ENCODE assay signal across 19 mouse cellular contexts in the genomic region with DNA sequence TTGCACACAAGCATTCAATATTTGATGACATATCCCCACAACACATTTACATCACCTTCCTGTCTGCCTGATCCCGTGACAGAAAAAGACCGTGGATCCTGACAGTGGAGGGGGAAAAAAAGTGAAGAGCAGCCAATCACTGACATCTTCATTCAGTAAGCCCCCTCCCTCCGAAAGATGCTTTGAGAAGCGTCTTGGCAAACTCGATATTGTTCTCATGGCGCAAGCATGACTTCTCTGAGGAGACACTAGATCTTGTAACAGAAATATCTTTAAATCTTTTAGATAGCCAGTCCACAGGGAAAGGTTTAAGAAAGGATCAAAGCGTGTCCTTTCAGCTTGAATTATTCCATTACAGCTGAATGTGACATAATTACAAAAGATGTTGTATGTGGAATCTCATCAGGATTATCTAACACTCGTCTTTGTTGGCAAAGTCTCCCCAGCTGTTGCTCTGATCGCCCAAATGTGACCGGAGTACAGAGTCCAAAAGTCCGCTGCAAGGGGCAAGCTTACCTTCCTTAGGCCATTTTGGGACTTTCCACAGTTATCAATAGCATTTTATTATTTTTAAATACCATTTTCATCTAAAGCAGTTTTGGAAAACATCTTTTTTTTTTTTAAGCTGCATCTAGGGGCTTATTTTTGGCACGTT.
DNase-seq lines count a peak whose midpoint lies in the region; ATAC-seq and TF ChIP-seq lines count a peak whose summit lies in the region.
"Had no signal": no experiment of that assay in that cellular context is flagged by ENCODE, and none has a peak within 500 bp of the region (broad histone marks: within the 10 kb centered on the region; RNA-seq: fewer than 3 reads in every experiment).

No protein-coding gene starts in this region.

- no peaks in the 10 kb centered on the region for H3K4me1 ChIP-seq in forebrain, embryonic 13.5 days
- no peaks in the 10 kb centered on the region for H3K4me1 ChIP-seq in forebrain, embryonic 10.5 days
- no peaks in the 10 kb centered on the region for H3K4me1 ChIP-seq in kidney, adult 2 months (ENCODE audit: control insufficient read depth, insufficient read depth, low read length)
- H3K4me1 ChIP-seq in midbrain, embryonic 14.5 days (ENCODE audit: control insufficient read depth, insufficient read depth, low read length): peaks cover 4% of the 10 kb centered on the region; the same call in 1 of the 2 replicates
- no peaks in the 10 kb centered on the region for H3K4me1 ChIP-seq in intestine, embryonic 16.5 days (ENCODE audit: control insufficient read depth, insufficient read depth, low read length)
- H3K4me1 ChIP-seq: embryonic facial prominence, embryonic 13.5 days; heart, embryonic 13.5 days; intestine, embryonic 15.5 days; limb, embryonic 10.5 days; liver, embryonic 13.5 days had no signal

- no peaks in the 10 kb centered on the region for H3K9me3 ChIP-seq in forebrain, embryonic 13.5 days (replicated peaks)
- H3K9me3 ChIP-seq in forebrain, embryonic 10.5 days: peaks cover 4% of the 10 kb centered on the region; the same call in 1 of the 2 replicates
- H3K9me3 ChIP-seq in midbrain, embryonic 14.5 days (ENCODE audit: control insufficient read depth, low read length): peaks cover 4% of the 10 kb centered on the region; the same call in 1 of the 2 replicates
- H3K9me3 ChIP-seq in intestine, embryonic 16.5 days (ENCODE audit: control insufficient read depth, low read length): no peaks in the 10 kb centered on the region
- H3K9me3 ChIP-seq: embryonic facial prominence, embryonic 13.5 days; intestine, embryonic 15.5 days; limb, embryonic 10.5 days; liver, embryonic 13.5 days had no signal

- H3K4me2 ChIP-seq in forebrain, embryonic 13.5 days: no peak overlapping the region
- peak overlapping the region; percentile 45 for H3K4me2 ChIP-seq in midbrain, embryonic 14.5 days (ENCODE audit: low read length)
- H3K4me2 ChIP-seq in intestine, embryonic 16.5 days (ENCODE audit: low read depth, low read length): no peak overlapping the region
- H3K4me2 ChIP-seq: embryonic facial prominence, embryonic 13.5 days; heart, embryonic 13.5 days; intestine, embryonic 15.5 days; liver, embryonic 13.5 days had no signal

- H3K36me3 ChIP-seq in forebrain, embryonic 13.5 days (ENCODE audit: poor library complexity, severe bottlenecking): no peaks in the 10 kb centered on the region
- H3K36me3 ChIP-seq in forebrain, embryonic 10.5 days (replicated peaks): no peaks in the 10 kb centered on the region
- H3K36me3 ChIP-seq in kidney, adult 2 months (ENCODE audit: control insufficient read depth, insufficient read depth, low read length): no peaks in the 10 kb centered on the region
- H3K36me3 ChIP-seq in midbrain, embryonic 14.5 days (ENCODE audit: control insufficient read depth, insufficient read depth, low read length): no peaks in the 10 kb centered on the region
- H3K36me3 ChIP-seq in intestine, embryonic 16.5 days (ENCODE audit: control insufficient read depth, insufficient read depth, low read length): no peaks in the 10 kb centered on the region
- H3K36me3 ChIP-seq: embryonic facial prominence, embryonic 13.5 days; heart, embryonic 13.5 days; intestine, embryonic 15.5 days; limb, embryonic 10.5 days; liver, embryonic 13.5 days had no signal

- 72% methylated on average over 12 of the region's 12 CpGs for WGBS in forebrain, embryonic 13.5 days
- 82% methylated on average over 12 of the region's 12 CpGs for whole genome bisulfite sequencing in forebrain, embryonic 10.5 days
- WGBS in kidney, adult 2 months: 63% methylated on average over 12 of the region's 12 CpGs
- WGBS in midbrain, embryonic 14.5 days: 12% methylated on average over 12 of the region's 12 CpGs
- 85% methylated on average over 12 of the region's 12 CpGs for WGBS in intestine, embryonic 16.5 days

- peak; percentile 24; the same call in 1 of the 2 replicates for ATAC-seq in forebrain, embryonic 13.5 days
- peak; percentile 62; the same call in 1 of the 2 replicates for ATAC-seq in midbrain, embryonic 14.5 days (ENCODE audit: low FRiP score, low TSS enrichment)
- ATAC-seq in intestine, embryonic 16.5 days: no peak
- ATAC-seq: intestine, embryonic 15.5 days; lung, postnatal 0 days had no signal

- no peak overlapping the region for H3K9ac ChIP-seq in forebrain, embryonic 13.5 days
- H3K9ac ChIP-seq in midbrain, embryonic 14.5 days (replicated peaks; ENCODE audit: low read length): no peak overlapping the region
- H3K9ac ChIP-seq in intestine, embryonic 16.5 days (ENCODE audit: low read depth, low read length): no peak overlapping the region
- H3K9ac ChIP-seq: embryonic facial prominence, embryonic 13.5 days; heart, embryonic 13.5 days; intestine, embryonic 15.5 days; liver, embryonic 13.5 days had no signal

- no peak for DNase-seq in forebrain, embryonic 10.5 days (ENCODE audit: extremely low spot score, low spot score)
- DNase-seq in kidney, adult 2 months: peak; percentile 68
- DNase-seq in kidney, postnatal 10 days: no peak
- DNase-seq in brain, embryonic 14.5 days (ENCODE audit: low read depth): peak; percentile 53
- peak; percentile 66 for DNase-seq in midbrain, embryonic 14.5 days
- DNase-seq in heart, postnatal 4 days: no peak
- DNase-seq: adrenal gland, adult 8-10 months; cerebellum, adult 11 months; heart, postnatal 36 days; liver, embryonic 13.5 days; right cerebral cortex, adult 18-20 months; thymus, adult 2 months had no signal

- no peak for TF ChIP-seq POLR2A in kidney, adult 2 months (IDR thresholded peaks at IDR 0.05; ENCODE audit: low read depth, low read length)
- no peak for TF ChIP-seq POLR2A in brain, embryonic 14.5 days (IDR thresholded peaks at IDR 0.05; ENCODE audit: borderline replicate concordance, extremely low read depth, insufficient read depth, insufficient read length, poor library complexity, severe bottlenecking)

- no peaks in the 10 kb centered on the region for H3K27me3 ChIP-seq in forebrain, embryonic 13.5 days
- no peaks in the 10 kb centered on the region for H3K27me3 ChIP-seq in forebrain, embryonic 10.5 days (ENCODE audit: poor library complexity, severe bottlenecking)
- no peaks in the 10 kb centered on the region for H3K27me3 ChIP-seq in kidney, adult 2 months (replicated peaks; ENCODE audit: control insufficient read depth, insufficient read depth, low read length)
- no peaks in the 10 kb centered on the region for H3K27me3 ChIP-seq in midbrain, embryonic 14.5 days (ENCODE audit: control insufficient read depth, insufficient read depth, low read length)
- no peaks in the 10 kb centered on the region for H3K27me3 ChIP-seq in intestine, embryonic 16.5 days (replicated peaks; ENCODE audit: control insufficient read depth, insufficient read depth, low read length)
- H3K27me3 ChIP-seq: embryonic facial prominence, embryonic 13.5 days; heart, embryonic 13.5 days; intestine, embryonic 15.5 days; liver, embryonic 13.5 days had no signal

- H3K4me3 ChIP-seq in forebrain, embryonic 13.5 days: no peak overlapping the region
- no peak overlapping the region for H3K4me3 ChIP-seq in forebrain, embryonic 10.5 days
- no peak overlapping the region for H3K4me3 ChIP-seq in kidney, adult 2 months (ENCODE audit: insufficient read depth, low read depth, low read length)
- peak overlapping the region; percentile 0; the same call in 1 of the 2 replicates for H3K4me3 ChIP-seq in midbrain, embryonic 14.5 days (replicated peaks; ENCODE audit: low read depth, low read length)
- H3K4me3 ChIP-seq in intestine, embryonic 16.5 days (ENCODE audit: low read length): no peak overlapping the region
- H3K4me3 ChIP-seq: embryonic facial prominence, embryonic 13.5 days; heart, embryonic 13.5 days; intestine, embryonic 15.5 days; limb, embryonic 10.5 days; liver, embryonic 13.5 days had no signal

- no peak for TF ChIP-seq CTCF in kidney, adult 2 months (conservative IDR thresholded peaks at IDR 0.05; ENCODE audit: insufficient read depth, insufficient read length, low read depth, low read length)
- no peak for TF ChIP-seq CTCF in brain, embryonic 14.5 days (IDR thresholded peaks at IDR 0.05; ENCODE audit: borderline replicate concordance, extremely low read depth, insufficient read depth, insufficient read length)

- H3K27ac ChIP-seq in forebrain, embryonic 13.5 days: no peak overlapping the region
- H3K27ac ChIP-seq in forebrain, embryonic 10.5 days: no peak overlapping the region
- no peak overlapping the region for H3K27ac ChIP-seq in kidney, adult 2 months (ENCODE audit: insufficient read depth, low read depth, low read length)
- H3K27ac ChIP-seq in midbrain, embryonic 14.5 days (replicated peaks; ENCODE audit: low read depth, low read length): no peak overlapping the region
- no peak overlapping the region for H3K27ac ChIP-seq in intestine, embryonic 16.5 days (ENCODE audit: low read length)
- H3K27ac ChIP-seq: embryonic facial prominence, embryonic 13.5 days; heart, embryonic 13.5 days; intestine, embryonic 15.5 days; limb, embryonic 10.5 days; liver, embryonic 13.5 days had no signal

Comparison
In these comparisons a context has a peak if more than half of its experiments do, and no peak if none do; other contexts are left out.
1. DNase-seq: peak in kidney, adult 2 months (single experiment), brain, embryonic 14.5 days (single experiment) and midbrain, embryonic 14.5 days (single experiment); none in forebrain, embryonic 10.5 days (single experiment), kidney, postnatal 10 days (single experiment) and heart, postnatal 4 days (single experiment).